Mouse (Mus musculus): ENCODE measurements at regions not wholly inside any gene's neighbourhood (a gene's known extent, or its start where the extent isn't known, plus 50 kb on each side); places are given as distances from the start of the nearest gene placed in this dataset.

DNA sequence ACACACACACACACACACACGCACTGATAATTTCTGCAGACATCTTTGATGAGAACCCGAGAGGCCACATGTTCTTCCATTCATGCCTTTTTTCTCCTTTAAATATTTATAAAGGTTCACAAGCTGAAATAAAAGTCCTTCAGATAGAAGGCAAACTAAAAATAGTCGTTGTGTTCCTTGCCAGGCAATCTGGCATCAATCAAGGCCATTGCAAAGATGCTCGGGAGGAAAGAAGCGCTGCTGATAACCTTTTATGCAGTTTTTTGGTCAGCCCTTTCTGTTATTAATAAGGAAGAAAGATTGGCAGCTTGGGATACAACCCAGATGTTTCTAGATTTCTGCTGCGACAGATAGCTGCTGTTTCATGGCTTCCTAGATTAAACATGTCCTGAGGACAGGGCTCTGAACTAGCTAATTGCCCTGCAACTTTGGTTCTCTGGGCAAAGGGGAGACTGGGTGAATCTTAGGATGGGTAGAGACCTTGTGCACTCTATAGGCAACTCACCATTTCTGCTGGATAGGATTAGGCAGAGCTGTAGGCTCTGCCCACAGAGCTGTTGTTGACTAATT lies 238.4 kb downstream of the Ets1 start:
- TF ChIP-seq CTCF (IDR thresholded peaks at IDR 0.05; ENCODE audit: borderline replicate concordance, extremely low read depth, insufficient read depth, insufficient read length) (no peak), POLR2A (IDR thresholded peaks at IDR 0.05; ENCODE audit: borderline replicate concordance, extremely low read depth, insufficient read depth, insufficient read length, poor library complexity, severe bottlenecking) (no peak)

Data from brain, embryonic 14.5 days (tissue).